Mouse (Mus musculus): ENCODE measurements at regions not wholly inside any gene's neighbourhood (a gene's known extent, or its start where the extent isn't known, plus 50 kb on each side); places are given as distances from the start of the nearest gene placed in this dataset.
A peak's percentile ranks its signal among the peaks of the same experiment; 100 is the strongest.

GRCm38 (mm10) chr5:37917161-37917560 lies 92.8 kb upstream of the Msx1 start:
- no peak for ATAC-seq (replicated peaks; ENCODE audit: insufficient number of reproducible peaks, low FRiP score, low TSS enrichment, low read depth)
- Histone ChIP-seq H3K4me3 (ENCODE audit: low read depth, low read length) (no peak overlapping the region), H3K4me1 (ENCODE audit: control insufficient read depth, insufficient read depth, low read length) (peaks cover 8% of the 10 kb centered on the region), H3K9me3 (replicated peaks; ENCODE audit: control insufficient read depth, low read length) (no peaks in the 10 kb centered on the region), H3K9ac (replicated peaks; ENCODE audit: low read length) (no peak overlapping the region), H3K27me3 (ENCODE audit: control insufficient read depth, insufficient read depth, low read length) (no peaks in the 10 kb centered on the region; the same call in 1 of the 2 replicates), H3K36me3 (replicated peaks; ENCODE audit: control insufficient read depth, insufficient read depth, low read depth, low read length) (no peaks in the 10 kb centered on the region), H3K4me2 (ENCODE audit: low read depth, low read length) (no peak overlapping the region), H3K27ac (replicated peaks; ENCODE audit: low read depth, low read length) (no peak overlapping the region)
- WGBS: 14% methylated on average over 5 of the region's 5 CpGs
- no peak for DNase-seq (ENCODE audit: low spot score)

GRCm38 (mm10) chr5:37904683-37905352 lies 80.4 kb upstream of the Msx1 start:
- H3K4me2 ChIP-seq (ENCODE audit: low read depth, low read length): no peak overlapping the region
- no peaks in the 10 kb centered on the region; the same call in 1 of the 2 replicates for H3K27me3 ChIP-seq (ENCODE audit: control insufficient read depth, insufficient read depth, low read length)
- H3K27ac ChIP-seq (replicated peaks; ENCODE audit: low read depth, low read length): no peak overlapping the region
- peak; percentile 57 for DNase-seq (ENCODE audit: low spot score)
- no peaks in the 10 kb centered on the region; the same call in 1 of the 2 replicates for H3K4me1 ChIP-seq (ENCODE audit: control insufficient read depth, insufficient read depth, low read length)
- no peak overlapping the region for H3K4me3 ChIP-seq (ENCODE audit: low read depth, low read length)
- H3K9ac ChIP-seq (replicated peaks; ENCODE audit: low read length): no peak overlapping the region
- no peaks in the 10 kb centered on the region for H3K36me3 ChIP-seq (replicated peaks; ENCODE audit: control insufficient read depth, insufficient read depth, low read depth, low read length)
- 31% methylated on average over 5 of the region's 5 CpGs for WGBS
- no peak for ATAC-seq (replicated peaks; ENCODE audit: insufficient number of reproducible peaks, low FRiP score, low TSS enrichment, low read depth)
- H3K9me3 ChIP-seq (replicated peaks; ENCODE audit: control insufficient read depth, low read length): no peaks in the 10 kb centered on the region

GRCm38 (mm10) chr5:37903861-37904260 lies 79.5 kb upstream of the Msx1 start:
- H3K4me2 ChIP-seq (ENCODE audit: low read depth, low read length): no peak overlapping the region
- peaks cover 2% of the 10 kb centered on the region; the same call in 1 of the 2 replicates for H3K27me3 ChIP-seq (ENCODE audit: control insufficient read depth, insufficient read depth, low read length)
- no peaks in the 10 kb centered on the region; the same call in 1 of the 2 replicates for H3K4me1 ChIP-seq (ENCODE audit: control insufficient read depth, insufficient read depth, low read length)
- no peaks in the 10 kb centered on the region for H3K9me3 ChIP-seq (replicated peaks; ENCODE audit: control insufficient read depth, low read length)
- WGBS: 77% methylated on average over 3 of the region's 3 CpGs
- DNase-seq (ENCODE audit: low spot score) (no peak), ATAC-seq (replicated peaks; ENCODE audit: insufficient number of reproducible peaks, low FRiP score, low TSS enrichment, low read depth) (no peak)
- no peak overlapping the region for H3K9ac ChIP-seq (replicated peaks; ENCODE audit: low read length)
- H3K4me3 ChIP-seq (ENCODE audit: low read depth, low read length): no peak overlapping the region
- no peaks in the 10 kb centered on the region for H3K36me3 ChIP-seq (replicated peaks; ENCODE audit: control insufficient read depth, insufficient read depth, low read depth, low read length)
- H3K27ac ChIP-seq (replicated peaks; ENCODE audit: low read depth, low read length): no peak overlapping the region

- no peak overlapping the region for H3K4me3 ChIP-seq (ENCODE audit: low read depth, low read length)
- no peak overlapping the region for H3K4me2 ChIP-seq (ENCODE audit: low read depth, low read length)
- no peak overlapping the region for H3K27ac ChIP-seq (replicated peaks; ENCODE audit: low read depth, low read length)
- WGBS: 53% methylated on average over 2 of the region's 2 CpGs
- H3K9me3 ChIP-seq (replicated peaks; ENCODE audit: control insufficient read depth, low read length): no peaks in the 10 kb centered on the region
- peaks cover 2% of the 10 kb centered on the region; the same call in 1 of the 2 replicates for H3K27me3 ChIP-seq (ENCODE audit: control insufficient read depth, insufficient read depth, low read length)
- H3K9ac ChIP-seq (replicated peaks; ENCODE audit: low read length): no peak overlapping the region
- no peaks in the 10 kb centered on the region for H3K36me3 ChIP-seq (replicated peaks; ENCODE audit: control insufficient read depth, insufficient read depth, low read depth, low read length)
- peak; percentile 4 for DNase-seq (ENCODE audit: low spot score)
- no peaks in the 10 kb centered on the region; the same call in 1 of the 2 replicates for H3K4me1 ChIP-seq (ENCODE audit: control insufficient read depth, insufficient read depth, low read length)
- ATAC-seq (replicated peaks; ENCODE audit: insufficient number of reproducible peaks, low FRiP score, low TSS enrichment, low read depth): no peak
Measured at GRCm38 (mm10) chr5:37902741-37903140, 78.4 kb upstream of the Msx1 start.

GRCm38 (mm10) chr5:37901861-37902291 lies 77.5 kb upstream of the Msx1 start:
- peak; percentile 84 for DNase-seq (ENCODE audit: low spot score)
- H3K36me3 ChIP-seq (replicated peaks; ENCODE audit: control insufficient read depth, insufficient read depth, low read depth, low read length): no peaks in the 10 kb centered on the region
- no peaks in the 10 kb centered on the region for H3K9me3 ChIP-seq (replicated peaks; ENCODE audit: control insufficient read depth, low read length)
- ATAC-seq (replicated peaks; ENCODE audit: insufficient number of reproducible peaks, low FRiP score, low TSS enrichment, low read depth): peak; percentile 65
- no peak overlapping the region for H3K4me3 ChIP-seq (ENCODE audit: low read depth, low read length)
- H3K4me1 ChIP-seq (ENCODE audit: control insufficient read depth, insufficient read depth, low read length): no peaks in the 10 kb centered on the region; the same call in 1 of the 2 replicates
- H3K27ac ChIP-seq (replicated peaks; ENCODE audit: low read depth, low read length): no peak overlapping the region
- H3K9ac ChIP-seq (replicated peaks; ENCODE audit: low read length): no peak overlapping the region
- H3K4me2 ChIP-seq (ENCODE audit: low read depth, low read length): peak overlapping the region; percentile 29
- H3K27me3 ChIP-seq (ENCODE audit: control insufficient read depth, insufficient read depth, low read length): peaks cover 2% of the 10 kb centered on the region; the same call in 1 of the 2 replicates
- WGBS: 0% methylated on average over 16 of the region's 16 CpGs

GRCm38 (mm10) chr5:37898041-37898615 lies 73.7 kb upstream of the Msx1 start:
- 52% methylated on average over 12 of the region's 12 CpGs for WGBS
- DNase-seq (ENCODE audit: low spot score): no peak

DNA sequence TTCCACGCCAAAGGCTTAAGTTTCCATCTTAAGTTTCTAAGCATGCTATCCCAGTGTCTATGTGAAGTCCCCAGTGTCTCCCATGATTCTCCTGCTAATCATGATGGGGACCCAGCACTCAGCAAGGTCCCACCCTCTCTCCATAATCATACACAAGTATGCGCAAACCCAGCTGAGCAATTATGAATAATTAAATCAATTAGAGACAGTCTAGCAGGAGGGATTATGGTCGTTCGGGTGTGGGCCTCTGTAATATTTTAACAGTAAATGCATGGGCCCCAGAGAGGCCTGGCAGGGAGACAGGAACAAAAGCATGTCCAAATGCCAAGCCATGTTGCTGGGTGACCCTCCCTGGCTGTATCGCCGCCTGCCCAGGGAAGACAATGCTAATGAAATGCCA lies 73.1 kb upstream of the Msx1 start:
- Histone ChIP-seq H3K36me3 (replicated peaks; ENCODE audit: control insufficient read depth, insufficient read depth, low read depth, low read length) (no peaks in the 10 kb centered on the region), H3K27ac (replicated peaks; ENCODE audit: low read depth, low read length) (no peak overlapping the region), H3K9me3 (replicated peaks; ENCODE audit: control insufficient read depth, low read length) (no peaks in the 10 kb centered on the region), H3K9ac (replicated peaks; ENCODE audit: low read length) (no peak overlapping the region), H3K27me3 (ENCODE audit: control insufficient read depth, insufficient read depth, low read length) (peaks cover 4% of the 10 kb centered on the region; the same call in 1 of the 2 replicates), H3K4me1 (ENCODE audit: control insufficient read depth, insufficient read depth, low read length) (peaks cover 9% of the 10 kb centered on the region), H3K4me3 (ENCODE audit: low read depth, low read length) (no peak overlapping the region), H3K4me2 (ENCODE audit: low read depth, low read length) (no peak overlapping the region)
- ATAC-seq (replicated peaks; ENCODE audit: insufficient number of reproducible peaks, low FRiP score, low TSS enrichment, low read depth) (no peak), DNase-seq (ENCODE audit: low spot score) (no peak)
- WGBS: 58% methylated on average over 6 of the region's 6 CpGs

More at GRCm38 (mm10) chr5:37898041-37898615, 73.7 kb upstream of the Msx1 start:
- Histone ChIP-seq H3K9ac (replicated peaks; ENCODE audit: low read length) (no peak overlapping the region), H3K9me3 (replicated peaks; ENCODE audit: control insufficient read depth, low read length) (no peaks in the 10 kb centered on the region), H3K4me2 (ENCODE audit: low read depth, low read length) (no peak overlapping the region), H3K4me3 (ENCODE audit: low read depth, low read length) (no peak overlapping the region), H3K36me3 (replicated peaks; ENCODE audit: control insufficient read depth, insufficient read depth, low read depth, low read length) (no peaks in the 10 kb centered on the region), H3K27ac (replicated peaks; ENCODE audit: low read depth, low read length) (no peak overlapping the region), H3K4me1 (ENCODE audit: control insufficient read depth, insufficient read depth, low read length) (peaks cover 6% of the 10 kb centered on the region), H3K27me3 (ENCODE audit: control insufficient read depth, insufficient read depth, low read length) (peaks cover 2% of the 10 kb centered on the region; the same call in 1 of the 2 replicates)
- ATAC-seq (replicated peaks; ENCODE audit: insufficient number of reproducible peaks, low FRiP score, low TSS enrichment, low read depth): no peak

Data from embryonic facial prominence, embryonic 11.5 days (tissue).